Mouse (Mus musculus): ENCODE measurements around the gene Exoc4.
A peak's percentile ranks its signal among the peaks of the same experiment; 100 is the strongest.

DNA sequence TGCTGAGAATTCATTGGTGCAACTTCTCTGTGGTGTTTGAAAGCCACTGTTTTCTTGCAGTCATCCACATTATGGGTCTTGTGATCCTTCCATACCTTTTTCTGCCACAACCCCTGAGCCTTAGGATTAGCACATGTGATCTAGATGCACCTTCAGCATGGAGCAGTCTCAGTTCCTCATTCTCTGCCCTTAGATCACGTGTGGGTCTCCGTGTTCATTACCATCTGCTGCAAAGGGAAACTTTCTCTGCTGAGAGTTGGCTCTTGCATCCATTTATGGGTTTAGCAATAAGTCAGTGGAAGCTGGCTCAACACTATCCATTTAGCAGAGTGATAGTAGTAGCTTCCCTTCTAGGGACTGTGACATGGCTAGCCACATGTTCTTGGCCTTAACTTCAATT lies 152.3 kb downstream of the Exoc4 start:
- TF ChIP-seq EP300 (IDR thresholded peaks at IDR 0.05; ENCODE audit: low read length) = peak; percentile 75
- no peak for TF ChIP-seq CTCF (conservative IDR thresholded peaks at IDR 0.05 in 1 of 2, IDR thresholded peaks at IDR 0.05 in 1 of 2; ENCODE audit: low read depth in 2 of 2, low read length in 2 of 2)
- TF ChIP-seq POLR2A (IDR thresholded peaks at IDR 0.05; ENCODE audit: low read depth, low read length) = no peak
- TF ChIP-seq MAZ (IDR thresholded peaks at IDR 0.05; ENCODE audit: low read depth, low read length) = no peak
- TF ChIP-seq USF1 (IDR thresholded peaks at IDR 0.05; ENCODE audit: low read depth, low read length) = peak; percentile 62
- TF ChIP-seq NELFE (IDR thresholded peaks at IDR 0.05; ENCODE audit: low read depth, low read length) = no peak
- TF ChIP-seq TCF12 (IDR thresholded peaks at IDR 0.05; ENCODE audit: low read depth, low read length) = peak; percentile 26; the same call in 1 of the 2 replicates
- no peak; the same call in 1 of the 2 replicates for TF ChIP-seq RCOR1 (conservative IDR thresholded peaks at IDR 0.05; ENCODE audit: low read depth, low read length)
- TF ChIP-seq MAFK (IDR thresholded peaks at IDR 0.05; ENCODE audit: insufficient replicate concordance, low read length) = 0 out of 2 replicates have a peak, but pooled peaks have one; percentile 18
- no peak for TF ChIP-seq ELF1 (IDR thresholded peaks at IDR 0.05; ENCODE audit: low read depth, low read length)
- TF ChIP-seq E2F4 (IDR thresholded peaks at IDR 0.05; ENCODE audit: insufficient replicate concordance, low read depth, low read length) = no peak
- TF ChIP-seq BHLHE40 (IDR thresholded peaks at IDR 0.05; ENCODE audit: low read depth, low read length) = peak; percentile 98
- peak; percentile 68 for TF ChIP-seq MYC (IDR thresholded peaks at IDR 0.05; ENCODE audit: low read depth, low read length)
